ENCODE assay signal across 9 mouse cellular contexts in genomic region chr10:81302781-81303218, GRCm38 (mm10). TPM values are rescaled to one million over a fixed set of nuclear protein-coding genes. Genes with fewer than 3 reads are reported as not detected.
A peak's percentile ranks its signal among the peaks of the same experiment; 100 is the strongest.
DNase-seq lines count a peak whose midpoint lies in the region; ATAC-seq lines count a peak whose summit lies in the region.
"Had no signal": no experiment of that assay in that cellular context is flagged by ENCODE, and none has a peak within 500 bp of the region (broad histone marks: within the 10 kb centered on the region; RNA-seq: fewer than 3 reads in every experiment).

No protein-coding gene starts in this region.

- H3K4me2 ChIP-seq in hindbrain, embryonic 11.5 days (replicated peaks; ENCODE audit: low read depth, low read length), result no peak overlapping the region

- peak overlapping the region; percentile 23; the same call in 1 of the 2 replicates for H3K4me3 ChIP-seq in hindbrain, embryonic 10.5 days
- H3K4me3 ChIP-seq in hindbrain, embryonic 11.5 days (ENCODE audit: low read depth, low read length), result no peak overlapping the region

- H3K9ac ChIP-seq in hindbrain, embryonic 11.5 days (ENCODE audit: low read depth, low read length), result no peak overlapping the region

- 75% methylated on average over 14 of the region's 14 CpGs for WGBS in hindbrain, embryonic 10.5 days
- 76% methylated on average over 14 of the region's 14 CpGs for WGBS in hindbrain, embryonic 11.5 days

- no peaks in the 10 kb centered on the region for H3K27me3 ChIP-seq in hindbrain, embryonic 10.5 days (ENCODE audit: insufficient read depth, poor library complexity, severe bottlenecking)
- H3K27me3 ChIP-seq in hindbrain, embryonic 11.5 days (ENCODE audit: control insufficient read depth, insufficient read depth, low read length), result no peaks in the 10 kb centered on the region

- H3K9me3 ChIP-seq in hindbrain, embryonic 10.5 days, result no peaks in the 10 kb centered on the region
- no peaks in the 10 kb centered on the region for H3K9me3 ChIP-seq in hindbrain, embryonic 11.5 days (ENCODE audit: control insufficient read depth, low read length)

- peaks cover 72% of the 10 kb centered on the region for H3K4me1 ChIP-seq in hindbrain, embryonic 10.5 days (replicated peaks)
- H3K4me1 ChIP-seq in hindbrain, embryonic 11.5 days (replicated peaks; ENCODE audit: control insufficient read depth, insufficient read depth, low read length), result no peaks in the 10 kb centered on the region; the same call in 1 of the 2 replicates

- no peak for ATAC-seq in hindbrain, embryonic 11.5 days (ENCODE audit: low FRiP score)
- no peak for ATAC-seq in megakaryocyte progenitor cell, adult 5-6 weeks (replicated peaks; ENCODE audit: poor library complexity)
- ATAC-seq in inflammation-experienced regulatory T-cells, adult 6 months, result no peak

- peaks cover 52% of the 10 kb centered on the region for H3K36me3 ChIP-seq in hindbrain, embryonic 10.5 days
- H3K36me3 ChIP-seq in hindbrain, embryonic 11.5 days (ENCODE audit: control insufficient read depth, insufficient read depth, low read length), result peaks cover 6% of the 10 kb centered on the region; the same call in 1 of the 2 replicates

- peak overlapping the region; percentile 53 for H3K27ac ChIP-seq in hindbrain, embryonic 10.5 days
- no peak overlapping the region for H3K27ac ChIP-seq in hindbrain, embryonic 11.5 days (ENCODE audit: low read depth, low read length)

- no peak for DNase-seq in hindbrain, embryonic 10.5 days (ENCODE audit: low spot score)
- DNase-seq in hindbrain, embryonic 11.5 days (ENCODE audit: low spot score), result no peak
- peak; percentile 36 for DNase-seq in thymus, postnatal 25 days
- DNase-seq in thymus, postnatal 10 days (ENCODE audit: low spot score in 2 of 2), result no peak
- DNase-seq in kidney, postnatal 14 days, result peak; percentile 61
- peak; percentile 78 to 80 for DNase-seq in right cerebral cortex, adult 2 months (ENCODE audit: low spot score in 2 of 2)

RNA-seq across cellular contexts. Expression of gene Pip5k1c, which starts 10.0 kb away (rescaled TPM):
- 62.1 and 78.5 TPM in 2 replicates for polyA plus RNA-seq in hindbrain, embryonic 10.5 days (2016; fragmentation: Nextera tagmentation; extraction: Ambion mirVana)
- polyA plus RNA-seq in hindbrain, embryonic 11.5 days (2014; fragmentation: Nextera tagmentation; extraction: Ambion mirVana), result 46.3 and 47.0 TPM in 2 replicates
- total RNA-seq in megakaryocyte progenitor cell, adult 5-6 weeks (2015), result 18.9 and 24.6 TPM in 2 replicates
- total RNA-seq in megakaryocyte progenitor cell, adult 5-6 weeks (2017), result 32.4 and 37.4 TPM in 2 replicates
- polyA plus RNA-seq in inflammation-experienced regulatory T-cells, adult 6 months (2017; shearing (Covaris generic)), result 10 to 100 TPM; 10.7 to 15.9 (median 14.4) TPM

RNA-seq across cellular contexts. Expression of gene Tjp3, which starts 11.4 kb away (rescaled TPM):
- polyA plus RNA-seq in hindbrain, embryonic 10.5 days (2016; fragmentation: Nextera tagmentation; extraction: Ambion mirVana), result 7.0 and 9.0 TPM in 2 replicates
- polyA plus RNA-seq in hindbrain, embryonic 11.5 days (2014; fragmentation: Nextera tagmentation; extraction: Ambion mirVana), result 3.8 and 3.9 TPM in 2 replicates
- total RNA-seq in megakaryocyte progenitor cell, adult 5-6 weeks (2015), result 2.3 TPM in 2 replicates
- 3.9 and 5.2 TPM in 2 replicates for total RNA-seq in megakaryocyte progenitor cell, adult 5-6 weeks (2017)
- polyA plus RNA-seq in inflammation-experienced regulatory T-cells, adult 6 months (2017; shearing (Covaris generic)), result 1 to 10 TPM; 1.7 to 3.2 (median 1.9) TPM

RNA-seq across cellular contexts. Expression of gene Cactin, which starts 18.1 kb away (rescaled TPM):
- 53.2 and 58.8 TPM in 2 replicates for polyA plus RNA-seq in hindbrain, embryonic 10.5 days (2016; fragmentation: Nextera tagmentation; extraction: Ambion mirVana)
- polyA plus RNA-seq in hindbrain, embryonic 11.5 days (2014; fragmentation: Nextera tagmentation; extraction: Ambion mirVana), result 26.0 and 28.9 TPM in 2 replicates
- 7.1 and 7.6 TPM in 2 replicates for total RNA-seq in megakaryocyte progenitor cell, adult 5-6 weeks (2015)
- total RNA-seq in megakaryocyte progenitor cell, adult 5-6 weeks (2017), result 30.8 and 32.7 TPM in 2 replicates
- 1 to 10 TPM; 2.9 to 6.5 (median 4.1) TPM for polyA plus RNA-seq in inflammation-experienced regulatory T-cells, adult 6 months (2017; shearing (Covaris generic))

RNA-seq across cellular contexts. Expression of gene Tbxa2r, which starts 25.7 kb away (rescaled TPM):
- 3.3 and 3.6 TPM in 2 replicates for polyA plus RNA-seq in hindbrain, embryonic 10.5 days (2016; fragmentation: Nextera tagmentation; extraction: Ambion mirVana)
- 2.3 TPM in 2 replicates for polyA plus RNA-seq in hindbrain, embryonic 11.5 days (2014; fragmentation: Nextera tagmentation; extraction: Ambion mirVana)
- 0.20 and 0.47 TPM in 2 replicates for total RNA-seq in megakaryocyte progenitor cell, adult 5-6 weeks (2015)
- 0.47 TPM in 1 of 2 replicates, not detected in the other for total RNA-seq in megakaryocyte progenitor cell, adult 5-6 weeks (2017)
- 10 to 100 TPM in 2 of 3 experiments, 1 to 10 TPM in 1; 10.0 to 21.7 (median 17.0) TPM for polyA plus RNA-seq in inflammation-experienced regulatory T-cells, adult 6 months (2017; shearing (Covaris generic))
- total RNA-seq: MEL had no signal

RNA-seq across cellular contexts. Expression of gene Apba3, which starts 36.0 kb away (rescaled TPM):
- polyA plus RNA-seq in hindbrain, embryonic 10.5 days (2016; fragmentation: Nextera tagmentation; extraction: Ambion mirVana), result 46.2 and 54.6 TPM in 2 replicates
- polyA plus RNA-seq in hindbrain, embryonic 11.5 days (2014; fragmentation: Nextera tagmentation; extraction: Ambion mirVana), result 32.1 and 33.5 TPM in 2 replicates
- 15.5 and 20.2 TPM in 2 replicates for total RNA-seq in megakaryocyte progenitor cell, adult 5-6 weeks (2015)
- 10.5 and 16.9 TPM in 2 replicates for total RNA-seq in megakaryocyte progenitor cell, adult 5-6 weeks (2017)
- 10 to 100 TPM in 2 of 3 experiments, 1 to 10 TPM in 1; 9.9 to 12.4 (median 12.3) TPM for polyA plus RNA-seq in inflammation-experienced regulatory T-cells, adult 6 months (2017; shearing (Covaris generic))

Comparison
In these comparisons a context has a peak if more than half of its experiments do, and no peak if none do; other contexts are left out.
1. DNase-seq: peak in thymus, postnatal 25 days (single experiment), kidney, postnatal 14 days (single experiment) and right cerebral cortex, adult 2 months (2 of 2); none in hindbrain, embryonic 10.5 days (single experiment), hindbrain, embryonic 11.5 days (single experiment) and thymus, postnatal 10 days (0 of 2).